Mouse (Mus musculus) spleen, postnatal 36 days (tissue): ENCODE data around the gene Stxbp5l.
"Not testable (repeated sequence)": the region's sequence is repeated elsewhere in the genome, so short reads cannot be mapped to it uniquely, and the experiment has no call there.

Experiments used
- DNase-seq, 2 experiments: peaks; one replicate each; pipeline ENCODE4 v3.0.0; 2022; ENCODE audit warnings: low spot score in 2 of 2, mixed read lengths in 1 of 2

Gene Stxbp5l

DNA sequence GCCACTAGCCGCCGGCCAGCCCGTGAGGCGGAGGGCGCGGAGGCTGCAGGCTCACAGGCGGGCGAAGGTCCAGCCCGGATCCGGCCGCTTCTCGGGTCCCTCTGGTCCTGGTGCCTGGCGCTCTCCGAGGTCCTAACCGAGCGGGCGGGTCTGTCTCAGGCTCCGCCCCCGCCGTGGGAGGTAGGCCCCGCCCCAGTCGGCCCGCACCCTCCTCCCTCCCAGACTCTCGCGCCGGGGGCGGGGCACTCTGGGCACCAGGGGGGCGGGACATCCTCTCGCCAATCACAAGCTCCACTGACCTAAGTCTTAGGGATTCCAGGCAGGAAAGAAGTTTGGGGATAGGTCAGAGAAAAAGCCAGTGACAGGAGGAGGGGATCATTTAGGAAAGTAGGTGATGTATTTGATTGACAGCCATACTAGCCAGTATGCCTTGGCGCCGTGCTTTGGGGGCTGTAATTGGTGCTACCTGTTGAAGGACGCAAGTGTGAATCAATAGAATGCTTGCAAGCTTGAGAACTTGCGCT, at the start of gene Stxbp5l:
TSS of gene Stxbp5l (minus strand) at position 142 of the 524 bp plus-strand sequence.
- DNase-seq = peak; percentile 4 to 5

DNA sequence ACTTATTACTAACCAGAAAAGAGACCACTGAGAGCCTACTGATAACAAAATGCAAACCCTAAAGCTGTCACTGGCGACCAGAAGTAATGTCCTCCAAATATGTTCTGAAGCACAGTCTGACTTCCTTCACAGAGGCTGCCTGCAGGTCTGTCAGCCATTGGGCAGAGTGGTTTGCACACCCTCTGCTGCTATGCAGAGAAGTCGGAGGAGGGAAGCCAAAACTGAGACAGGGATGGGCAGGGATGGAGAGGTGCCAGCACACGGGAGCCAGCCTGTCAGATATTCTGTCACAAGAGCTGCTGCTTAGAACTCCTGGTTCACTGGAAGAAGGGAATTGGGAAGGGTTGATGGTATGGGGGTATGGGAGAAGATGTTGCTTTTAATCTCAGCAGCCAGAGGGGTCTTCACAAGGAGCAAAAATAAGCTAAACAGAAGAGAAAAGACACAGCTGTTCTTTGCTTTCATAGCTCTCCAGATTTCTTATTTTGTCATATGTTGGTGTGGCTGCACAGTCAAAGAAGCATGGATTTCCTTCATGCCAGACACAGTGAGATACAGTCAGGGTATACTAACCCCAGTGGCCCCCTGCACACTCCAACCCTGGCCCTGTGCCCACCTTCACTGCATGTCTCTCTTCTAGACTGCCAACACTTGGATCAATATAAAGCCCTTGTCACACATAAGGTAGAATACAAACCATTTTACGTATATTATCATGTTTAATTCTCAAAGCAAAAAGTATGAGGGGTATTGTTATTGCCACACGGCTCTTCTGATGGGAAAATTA, 48.8 kb upstream of the Stxbp5l start:
- DNase-seq = no peak

- DNase-seq = no peak
Observed at GRCm38 (mm10) chr16:37425434-37425833, 40.7 kb upstream of the Stxbp5l start.

DNA sequence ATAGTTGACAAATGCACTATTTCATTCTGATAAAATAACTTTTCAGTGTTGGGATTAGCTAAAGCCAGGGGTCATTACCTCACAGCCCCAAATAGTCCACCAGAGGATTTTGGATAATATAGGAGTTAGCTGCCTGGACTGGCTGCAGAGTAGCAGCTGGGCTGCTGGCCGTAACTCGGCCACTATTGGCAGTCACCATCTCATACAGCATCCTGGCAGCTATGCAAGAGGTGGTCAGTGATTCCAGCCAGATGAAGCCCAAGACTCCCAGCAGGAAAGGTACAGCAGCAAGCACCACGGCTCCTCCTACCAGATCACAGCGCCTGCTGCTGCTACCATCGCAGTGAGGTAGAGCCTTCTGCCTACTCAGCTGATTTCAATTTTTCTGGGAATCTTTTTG, 38.1 kb upstream of the Stxbp5l start:
- no peak for DNase-seq

DNA sequence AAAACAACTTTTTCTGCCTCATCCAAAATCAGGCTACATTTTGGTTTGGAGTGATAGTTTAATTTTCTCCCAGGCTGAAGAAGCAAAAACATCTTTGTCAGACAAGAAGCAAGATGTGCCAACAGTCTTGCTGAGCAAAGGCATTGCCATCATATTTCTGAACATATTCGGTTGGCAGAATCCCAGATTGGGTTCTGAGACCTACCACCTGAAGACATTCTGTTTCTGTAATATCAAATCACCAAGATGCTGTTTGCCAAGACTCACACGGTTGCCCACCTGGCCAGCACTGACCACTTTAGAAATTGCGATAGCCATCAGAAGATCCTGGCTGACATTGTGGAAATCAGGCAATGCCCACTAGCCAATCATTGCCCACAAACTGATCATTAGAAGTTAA, 37.1 kb upstream of the Stxbp5l start:
- no peak for DNase-seq

DNA sequence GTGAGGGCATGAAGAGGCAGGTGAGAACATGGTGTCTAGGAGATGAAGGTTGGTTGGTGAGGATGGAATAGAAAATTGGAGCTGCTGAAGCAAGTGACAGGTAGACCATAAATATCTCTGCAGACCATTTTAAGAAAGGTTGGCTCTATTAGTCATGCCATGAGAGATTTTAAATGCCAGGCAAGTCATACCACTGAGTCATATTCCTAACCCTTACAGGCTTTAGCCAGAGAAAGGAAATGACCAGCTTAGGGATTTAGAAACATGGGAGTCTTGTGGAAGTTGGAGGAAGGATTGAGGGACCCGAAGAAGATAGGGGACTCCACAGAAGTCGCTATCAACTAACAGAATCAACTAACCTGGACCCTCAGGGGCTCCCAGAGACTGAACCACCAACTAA, 35.8 kb upstream of the Stxbp5l start:
- no peak for DNase-seq

DNA sequence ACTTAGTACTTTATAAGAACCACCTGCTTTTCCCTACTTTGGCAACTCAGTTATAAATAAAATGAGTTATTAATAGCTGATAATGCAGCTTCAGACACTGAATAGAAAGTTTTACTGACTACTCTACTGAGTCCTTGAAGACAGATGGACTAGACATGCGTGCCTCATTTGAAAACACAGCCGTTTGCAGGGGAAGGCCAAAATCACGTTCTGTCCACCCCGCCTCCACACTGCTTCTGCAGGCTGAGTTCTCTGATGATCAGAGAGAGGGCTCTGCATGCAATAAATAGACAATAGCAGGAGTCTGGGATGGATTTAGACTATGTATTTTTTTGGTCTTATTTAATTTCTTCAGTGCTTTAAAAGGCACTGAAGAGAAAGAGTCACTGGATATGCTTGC, 20.8 kb upstream of the Stxbp5l start:
- no peak for DNase-seq

DNA sequence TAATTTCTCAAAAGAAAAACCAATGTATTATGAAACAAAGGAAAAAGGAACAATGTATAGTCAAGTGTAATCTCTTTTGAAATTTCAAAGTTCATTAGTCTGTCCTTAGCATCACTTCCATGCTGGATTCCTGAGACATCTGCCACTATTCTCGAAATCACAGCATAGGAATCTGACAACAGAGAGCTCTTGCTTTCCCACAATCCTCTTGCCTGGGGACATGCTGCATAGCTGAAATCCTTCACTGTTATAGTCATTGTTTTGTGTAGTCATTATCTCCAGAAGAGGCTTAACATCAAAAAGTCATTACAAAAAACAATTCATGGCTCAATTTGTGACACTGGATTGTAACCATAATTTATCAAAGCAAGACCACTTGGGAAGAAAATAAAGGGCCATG, 20.2 kb upstream of the Stxbp5l start:
- DNase-seq = no peak

GRCm38 (mm10) chr16:37389964-37390363, 5.2 kb upstream of the Stxbp5l start:
- no peak for DNase-seq

- DNase-seq = no peak
Observed at GRCm38 (mm10) chr16:37389201-37389905, 4.6 kb upstream of the Stxbp5l start.

DNA sequence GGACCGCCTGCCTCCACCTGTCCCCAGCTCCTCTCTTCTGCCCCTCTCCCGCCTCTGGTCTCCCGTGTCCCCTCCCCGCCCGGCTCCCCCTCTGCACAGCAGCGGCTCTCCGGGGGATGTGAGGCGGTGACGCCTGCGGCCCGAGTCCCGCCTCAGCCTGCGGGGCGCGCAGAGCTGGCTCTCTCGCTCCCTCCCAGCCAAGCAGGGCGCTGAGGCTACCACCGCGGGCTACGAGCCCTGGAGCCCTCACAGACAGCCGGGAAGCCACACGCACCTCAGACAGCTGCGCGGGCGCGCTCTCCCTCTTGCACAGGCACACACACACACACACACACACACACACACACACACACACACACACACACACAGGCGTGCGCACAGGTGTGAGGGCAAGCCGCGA, 393 bp downstream of the Stxbp5l start:
- no peak for DNase-seq

- DNase-seq = no peak
Observed at GRCm38 (mm10) chr16:37383426-37383825, 1.3 kb downstream of the Stxbp5l start.

- no peak for DNase-seq
Observed at GRCm38 (mm10) chr16:37372716-37373115, 12.0 kb downstream of the Stxbp5l start.

DNA sequence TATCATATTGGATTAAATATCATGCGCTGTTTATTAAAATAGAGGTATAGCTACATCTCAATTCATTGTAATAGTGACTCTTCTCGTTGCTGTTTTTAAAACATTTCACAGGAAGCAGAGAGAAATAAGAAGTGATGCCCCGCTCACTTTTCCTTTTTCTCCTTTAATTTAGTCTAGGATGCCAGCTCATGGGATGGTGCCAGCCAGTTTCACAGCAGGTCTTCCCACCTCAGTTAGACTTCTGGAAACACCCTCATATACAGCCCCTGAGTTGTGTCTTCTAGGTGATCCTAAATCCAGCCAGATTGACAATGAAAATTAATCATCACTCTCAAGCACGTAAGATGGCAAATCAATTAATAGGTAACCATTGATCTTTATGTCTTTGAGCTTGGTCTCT, 17.3 kb downstream of the Stxbp5l start:
- DNase-seq = no peak

DNA sequence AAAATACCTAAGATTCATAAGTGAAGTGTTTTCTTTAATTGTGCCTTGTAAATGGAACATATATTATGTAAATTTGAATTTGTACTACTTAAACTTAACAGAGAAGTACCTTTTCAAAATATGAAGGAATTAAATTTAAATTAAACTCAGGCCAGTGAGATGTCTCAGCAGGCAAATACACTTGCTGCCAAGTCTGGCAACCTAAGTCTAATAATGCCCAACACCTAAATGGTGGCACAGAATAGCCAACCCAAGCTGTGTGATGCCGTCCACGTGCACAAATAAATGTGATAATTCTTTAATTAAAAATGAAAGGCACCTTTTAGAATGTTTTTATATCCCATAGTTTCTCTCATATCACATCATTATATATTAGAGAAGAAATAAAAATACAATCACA, 20.8 kb downstream of the Stxbp5l start:
- no peak for DNase-seq

- DNase-seq = no peak
Observed at GRCm38 (mm10) chr16:37355621-37356020, 29.1 kb downstream of the Stxbp5l start.

DNA sequence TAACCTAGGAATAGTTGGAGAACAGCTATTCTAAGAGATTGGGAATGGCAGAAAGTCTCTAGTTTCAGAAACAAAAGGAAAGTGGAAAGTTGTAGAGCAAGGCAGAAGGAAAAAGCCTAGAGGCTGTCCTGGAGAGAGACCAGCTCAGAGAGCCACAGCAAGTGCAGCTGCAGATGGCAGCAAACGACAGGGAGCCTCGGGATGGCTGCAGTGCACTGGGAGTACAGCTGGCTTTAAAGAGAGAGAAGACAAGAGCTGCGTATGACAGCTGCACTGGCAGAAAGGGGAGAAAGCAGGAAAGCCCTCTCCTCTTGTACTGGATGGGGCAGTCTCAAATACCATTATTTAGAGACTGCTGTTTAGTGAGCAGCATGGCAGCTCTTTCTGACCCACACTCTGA, 37.7 kb downstream of the Stxbp5l start:
- no peak for DNase-seq

DNA sequence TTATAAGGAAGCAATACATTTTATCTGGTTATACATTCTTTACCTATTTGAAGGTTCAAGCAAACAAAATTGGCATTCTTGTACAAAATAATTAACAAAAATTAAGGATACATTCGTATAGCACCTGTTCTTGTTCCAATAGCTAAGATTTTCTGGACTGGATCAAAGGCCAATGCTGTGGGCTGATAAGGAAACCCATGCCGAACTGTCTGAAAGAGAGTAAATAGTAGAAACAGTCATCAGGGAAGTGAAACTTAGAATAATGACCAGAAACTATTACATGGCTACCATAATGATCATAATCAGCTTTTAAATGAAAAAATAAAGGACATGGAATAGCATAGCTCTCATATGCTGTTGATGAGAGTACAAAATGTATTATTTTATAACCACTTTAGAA, 39.8 kb downstream of the Stxbp5l start:
- DNase-seq = no peak

- not testable (repeated sequence) for DNase-seq
Observed at GRCm38 (mm10) chr16:37341446-37341845, 43.3 kb downstream of the Stxbp5l start.

DNA sequence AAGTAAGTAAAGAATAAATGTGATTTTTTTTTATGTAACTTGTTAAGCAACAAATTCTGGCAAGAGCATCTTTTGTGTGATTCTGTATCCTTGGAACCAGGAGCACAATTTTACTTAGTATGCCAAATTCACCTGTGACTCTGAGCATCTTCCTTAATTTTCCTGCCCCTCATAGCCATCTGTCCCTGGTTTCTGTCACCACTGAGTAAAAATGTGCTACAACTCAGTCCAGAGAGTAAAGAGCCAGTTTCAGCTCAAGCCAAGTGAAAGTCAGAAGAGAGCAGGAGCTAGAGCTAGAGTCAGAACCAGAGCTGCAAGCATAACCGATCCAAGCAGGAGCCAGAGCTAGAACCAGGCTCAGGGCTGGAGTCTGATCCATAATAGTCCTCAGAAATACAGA, 46.6 kb downstream of the Stxbp5l start:
- no peak for DNase-seq

GRCm38 (mm10) chr16:37337529-37337928, 47.2 kb downstream of the Stxbp5l start:
- no peak for DNase-seq

GRCm38 (mm10) chr16:37304441-37304840, 80.3 kb downstream of the Stxbp5l start:
- DNase-seq = no peak

GRCm38 (mm10) chr16:37292593-37292992, 92.2 kb downstream of the Stxbp5l start:
- DNase-seq = no peak
